18 mouse cellular contexts compared by ENCODE assay signal in the genomic region with DNA sequence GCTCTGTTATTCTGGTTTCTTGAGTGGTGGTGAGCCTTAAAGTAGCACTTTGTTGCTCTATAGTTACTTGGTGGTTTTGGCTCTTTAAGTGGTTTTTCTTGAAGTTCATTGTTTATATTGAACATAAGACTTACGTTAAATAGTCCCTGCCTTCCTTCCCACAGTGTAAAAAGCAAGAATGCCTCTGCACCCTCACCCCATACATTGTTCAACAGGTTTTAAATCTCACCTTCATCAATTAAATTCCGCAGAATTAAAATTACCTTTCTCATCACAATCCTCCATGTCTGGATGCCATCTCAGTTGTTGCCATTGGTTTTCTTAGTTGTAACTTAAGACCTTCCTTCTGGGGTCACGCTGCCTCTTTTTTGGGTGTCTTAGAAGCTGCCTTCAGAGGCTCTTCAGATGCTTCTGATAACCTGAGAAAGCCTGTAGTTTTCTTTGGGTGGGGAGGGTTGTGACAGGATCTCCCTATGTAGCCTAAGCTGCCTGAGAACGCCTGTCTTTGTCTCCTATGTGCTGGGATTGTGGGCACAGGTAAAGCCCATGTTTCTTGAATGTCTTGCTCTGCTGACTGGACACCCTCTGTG. TPM values are rescaled to one million over a fixed set of nuclear protein-coding genes. Genes with fewer than 3 reads are reported as not detected.
A peak's percentile ranks its signal among the peaks of the same experiment; 100 is the strongest.
DNase-seq lines count a peak whose midpoint lies in the region; ATAC-seq and TF ChIP-seq lines count a peak whose summit lies in the region.
"Had no signal": no experiment of that assay in that cellular context is flagged by ENCODE, and none has a peak within 500 bp of the region (broad histone marks: within the 10 kb centered on the region; RNA-seq: fewer than 3 reads in every experiment).

No protein-coding gene starts in this region.

- no peak for DNase-seq in limb, embryonic 10.5 days (ENCODE audit: low spot score)
- no peak for DNase-seq in midbrain, postnatal 0 days (ENCODE audit: low spot score)
- peak; percentile 23 for DNase-seq in embryonic facial prominence, embryonic 14.5 days (ENCODE audit: low spot score)
- DNase-seq in naive thymus-derived CD4-positive, alpha-beta T cell, adult 2 months (ENCODE audit: low read depth), result peak; percentile 75
- DNase-seq in cerebellum, adult 9-10 months, result no peak
- DNase-seq: cerebellum, adult 9-11 months; embryo, embryonic 11 days; gastrocnemius, postnatal 36 days; kidney, postnatal 4 days; lung, adult 18-20 months; lung, postnatal 4 days; right cerebral cortex, postnatal 4 days had no signal

- no peaks in the 10 kb centered on the region for H3K27me3 ChIP-seq in limb, embryonic 12.5 days
- H3K27me3 ChIP-seq in limb, embryonic 10.5 days (ENCODE audit: low read depth, poor library complexity, severe bottlenecking), result no peaks in the 10 kb centered on the region
- H3K27me3 ChIP-seq in midbrain, embryonic 16.5 days (ENCODE audit: control insufficient read depth, insufficient read depth, low read depth, low read length), result no peaks in the 10 kb centered on the region
- H3K27me3 ChIP-seq in midbrain, postnatal 0 days (ENCODE audit: insufficient read depth, low read length), result no peaks in the 10 kb centered on the region
- no peaks in the 10 kb centered on the region for H3K27me3 ChIP-seq in embryonic facial prominence, embryonic 14.5 days (replicated peaks; ENCODE audit: control insufficient read depth, insufficient read depth, low read length)
- H3K27me3 ChIP-seq: forebrain, embryonic 15.5 days; heart, embryonic 15.5 days; hindbrain, embryonic 13.5 days; intestine, embryonic 15.5 days had no signal

- no peak for TF ChIP-seq CTCF in midbrain, postnatal 0 days (IDR thresholded peaks at IDR 0.05)

- no peak for ATAC-seq in limb, embryonic 12.5 days (ENCODE audit: insufficient number of reproducible peaks, insufficient read depth, low FRiP score, low TSS enrichment, low read depth)
- no peak for ATAC-seq in midbrain, embryonic 16.5 days
- no peak for ATAC-seq in midbrain, postnatal 0 days (ENCODE audit: low FRiP score)
- ATAC-seq in embryonic facial prominence, embryonic 14.5 days (ENCODE audit: low read depth), result no peak
- ATAC-seq: forebrain, embryonic 15.5 days; intestine, embryonic 15.5 days had no signal

- no peaks in the 10 kb centered on the region for H3K9me3 ChIP-seq in limb, embryonic 12.5 days
- no peaks in the 10 kb centered on the region for H3K9me3 ChIP-seq in limb, embryonic 10.5 days (replicated peaks)
- no peaks in the 10 kb centered on the region for H3K9me3 ChIP-seq in midbrain, embryonic 16.5 days (replicated peaks; ENCODE audit: control insufficient read depth, low read length, poor library complexity, severe bottlenecking)
- H3K9me3 ChIP-seq in midbrain, postnatal 0 days (ENCODE audit: low read length), result no peaks in the 10 kb centered on the region
- H3K9me3 ChIP-seq in embryonic facial prominence, embryonic 14.5 days (ENCODE audit: control insufficient read depth, low read length), result no peaks in the 10 kb centered on the region
- H3K9me3 ChIP-seq: forebrain, embryonic 15.5 days; heart, embryonic 15.5 days; hindbrain, embryonic 13.5 days; intestine, embryonic 15.5 days had no signal

- H3K4me1 ChIP-seq in limb, embryonic 12.5 days (replicated peaks), result peaks cover 16% of the 10 kb centered on the region
- H3K4me1 ChIP-seq in limb, embryonic 10.5 days, result peaks cover 28% of the 10 kb centered on the region
- peaks cover 28% of the 10 kb centered on the region for H3K4me1 ChIP-seq in midbrain, embryonic 16.5 days (ENCODE audit: control insufficient read depth, insufficient read depth, low read length)
- peaks cover 9% of the 10 kb centered on the region for H3K4me1 ChIP-seq in midbrain, postnatal 0 days (ENCODE audit: insufficient read depth, low read length)
- no peaks in the 10 kb centered on the region for H3K4me1 ChIP-seq in embryonic facial prominence, embryonic 14.5 days (ENCODE audit: control insufficient read depth, insufficient read depth, low read length)

- WGBS in limb, embryonic 12.5 days, result 78% methylated on average over 4 of the region's 4 CpGs
- 78% methylated on average over 4 of the region's 4 CpGs for WGBS in limb, embryonic 10.5 days
- WGBS in midbrain, embryonic 16.5 days, result 87% methylated on average over 4 of the region's 4 CpGs
- WGBS in midbrain, postnatal 0 days, result 83% methylated on average over 4 of the region's 4 CpGs
- 56% methylated on average over 4 of the region's 4 CpGs for WGBS in embryonic facial prominence, embryonic 14.5 days

- no peak overlapping the region for H3K9ac ChIP-seq in limb, embryonic 12.5 days (replicated peaks)
- no peak overlapping the region for H3K9ac ChIP-seq in midbrain, embryonic 16.5 days (ENCODE audit: low read depth, low read length)
- H3K9ac ChIP-seq in midbrain, postnatal 0 days (replicated peaks; ENCODE audit: low read length, poor library complexity, severe bottlenecking), result no peak overlapping the region
- no peak overlapping the region for H3K9ac ChIP-seq in embryonic facial prominence, embryonic 14.5 days (ENCODE audit: low read depth, low read length)
- H3K9ac ChIP-seq: forebrain, embryonic 15.5 days; heart, embryonic 15.5 days; hindbrain, embryonic 13.5 days; intestine, embryonic 15.5 days had no signal

- no peak overlapping the region for H3K4me3 ChIP-seq in limb, embryonic 12.5 days (replicated peaks)
- H3K4me3 ChIP-seq in limb, embryonic 10.5 days, result no peak overlapping the region
- no peak overlapping the region for H3K4me3 ChIP-seq in midbrain, embryonic 16.5 days (ENCODE audit: low read depth, low read length)
- H3K4me3 ChIP-seq in midbrain, postnatal 0 days (ENCODE audit: low read depth, low read length), result no peak overlapping the region
- no peak overlapping the region for H3K4me3 ChIP-seq in embryonic facial prominence, embryonic 14.5 days (ENCODE audit: low read depth, low read length)
- H3K4me3 ChIP-seq: forebrain, embryonic 15.5 days; heart, embryonic 15.5 days; hindbrain, embryonic 13.5 days; intestine, embryonic 15.5 days had no signal

- 0 out of 2 replicates have a peak overlapping the region, but pooled peaks have one; percentile 19 for H3K27ac ChIP-seq in limb, embryonic 12.5 days
- no peak overlapping the region for H3K27ac ChIP-seq in limb, embryonic 10.5 days
- 0 out of 2 replicates have a peak overlapping the region, but pooled peaks have one; percentile 10 for H3K27ac ChIP-seq in midbrain, embryonic 16.5 days (ENCODE audit: low read length)
- no peak overlapping the region for H3K27ac ChIP-seq in midbrain, postnatal 0 days (ENCODE audit: low read depth, low read length)
- H3K27ac ChIP-seq in embryonic facial prominence, embryonic 14.5 days (replicated peaks; ENCODE audit: low read depth, low read length), result no peak overlapping the region
- H3K27ac ChIP-seq: forebrain, embryonic 15.5 days; heart, embryonic 15.5 days; hindbrain, embryonic 13.5 days; intestine, embryonic 15.5 days had no signal

- H3K36me3 ChIP-seq in limb, embryonic 12.5 days, result no peaks in the 10 kb centered on the region
- H3K36me3 ChIP-seq in limb, embryonic 10.5 days, result no peaks in the 10 kb centered on the region
- H3K36me3 ChIP-seq in midbrain, embryonic 16.5 days (ENCODE audit: control insufficient read depth, insufficient read depth, low read length), result no peaks in the 10 kb centered on the region
- no peaks in the 10 kb centered on the region for H3K36me3 ChIP-seq in midbrain, postnatal 0 days (ENCODE audit: insufficient read depth, low read length)
- no peaks in the 10 kb centered on the region for H3K36me3 ChIP-seq in embryonic facial prominence, embryonic 14.5 days (ENCODE audit: control insufficient read depth, insufficient read depth, low read length)
- H3K36me3 ChIP-seq: forebrain, embryonic 15.5 days; heart, embryonic 15.5 days; hindbrain, embryonic 13.5 days; intestine, embryonic 15.5 days had no signal

- no peak overlapping the region for H3K4me2 ChIP-seq in limb, embryonic 12.5 days
- H3K4me2 ChIP-seq in midbrain, embryonic 16.5 days (ENCODE audit: low read length), result no peak overlapping the region
- no peak overlapping the region for H3K4me2 ChIP-seq in midbrain, postnatal 0 days (ENCODE audit: low read depth, low read length, poor library complexity, severe bottlenecking)
- no peak overlapping the region for H3K4me2 ChIP-seq in embryonic facial prominence, embryonic 14.5 days (ENCODE audit: low read depth, low read length)
- H3K4me2 ChIP-seq: forebrain, embryonic 15.5 days; heart, embryonic 15.5 days; hindbrain, embryonic 13.5 days; intestine, embryonic 15.5 days had no signal

RNA-seq across cellular contexts. Expression of a gene that starts 57.3 kb away (rescaled TPM):
- polyA plus RNA-seq in limb, embryonic 12.5 days (2016; fragmentation: Nextera tagmentation; extraction: Ambion mirVana), result 33.7 and 35.5 TPM in 2 replicates
- 41.2 and 42.2 TPM in 2 replicates for polyA plus RNA-seq in limb, embryonic 10.5 days (2016; fragmentation: Nextera tagmentation; extraction: Ambion mirVana)
- 69.7 and 70.7 TPM in 2 replicates for polyA plus RNA-seq in midbrain, embryonic 16.5 days (2015; fragmentation: Nextera tagmentation; extraction: Ambion mirVana)
- total RNA-seq in midbrain, postnatal 0 days (2014; rRNA removed), result 57.4 and 62.2 TPM in 2 replicates
- 59.6 and 66.4 TPM in 2 replicates for polyA plus RNA-seq in midbrain, postnatal 0 days (2015; fragmentation: Nextera tagmentation; extraction: Ambion mirVana)
- polyA plus RNA-seq in embryonic facial prominence, embryonic 14.5 days (2014; fragmentation: Nextera tagmentation; extraction: Ambion mirVana), result 28.2 and 29.0 TPM in 2 replicates

RNA-seq across cellular contexts. Expression of a gene that starts 58.6 kb away (rescaled TPM):
- 42.1 and 43.0 TPM in 2 replicates for polyA plus RNA-seq in limb, embryonic 12.5 days (2016; fragmentation: Nextera tagmentation; extraction: Ambion mirVana)
- 34.0 and 37.9 TPM in 2 replicates for polyA plus RNA-seq in limb, embryonic 10.5 days (2016; fragmentation: Nextera tagmentation; extraction: Ambion mirVana)
- 43.1 and 43.6 TPM in 2 replicates for polyA plus RNA-seq in midbrain, embryonic 16.5 days (2015; fragmentation: Nextera tagmentation; extraction: Ambion mirVana)
- total RNA-seq in midbrain, postnatal 0 days (2014; rRNA removed), result 53.2 and 54.4 TPM in 2 replicates
- 37.9 and 38.8 TPM in 2 replicates for polyA plus RNA-seq in midbrain, postnatal 0 days (2015; fragmentation: Nextera tagmentation; extraction: Ambion mirVana)
- polyA plus RNA-seq in embryonic facial prominence, embryonic 14.5 days (2014; fragmentation: Nextera tagmentation; extraction: Ambion mirVana), result 32.9 and 38.0 TPM in 2 replicates

Comparison
In these comparisons a context has a peak if more than half of its experiments do, and no peak if none do; other contexts are left out.
1. H3K27ac ChIP-seq: peak in limb, embryonic 12.5 days (single experiment) and midbrain, embryonic 16.5 days (single experiment); none in limb, embryonic 10.5 days (single experiment), midbrain, postnatal 0 days (single experiment) and embryonic facial prominence, embryonic 14.5 days (single experiment).
2. DNase-seq: peak in embryonic facial prominence, embryonic 14.5 days (single experiment) and naive thymus-derived CD4-positive, alpha-beta T cell, adult 2 months (single experiment); none in limb, embryonic 10.5 days (single experiment), midbrain, postnatal 0 days (single experiment) and cerebellum, adult 9-10 months (single experiment).